Mouse (Mus musculus): ENCODE measurements around the gene Umad1.

Umad1 gene

DNA sequence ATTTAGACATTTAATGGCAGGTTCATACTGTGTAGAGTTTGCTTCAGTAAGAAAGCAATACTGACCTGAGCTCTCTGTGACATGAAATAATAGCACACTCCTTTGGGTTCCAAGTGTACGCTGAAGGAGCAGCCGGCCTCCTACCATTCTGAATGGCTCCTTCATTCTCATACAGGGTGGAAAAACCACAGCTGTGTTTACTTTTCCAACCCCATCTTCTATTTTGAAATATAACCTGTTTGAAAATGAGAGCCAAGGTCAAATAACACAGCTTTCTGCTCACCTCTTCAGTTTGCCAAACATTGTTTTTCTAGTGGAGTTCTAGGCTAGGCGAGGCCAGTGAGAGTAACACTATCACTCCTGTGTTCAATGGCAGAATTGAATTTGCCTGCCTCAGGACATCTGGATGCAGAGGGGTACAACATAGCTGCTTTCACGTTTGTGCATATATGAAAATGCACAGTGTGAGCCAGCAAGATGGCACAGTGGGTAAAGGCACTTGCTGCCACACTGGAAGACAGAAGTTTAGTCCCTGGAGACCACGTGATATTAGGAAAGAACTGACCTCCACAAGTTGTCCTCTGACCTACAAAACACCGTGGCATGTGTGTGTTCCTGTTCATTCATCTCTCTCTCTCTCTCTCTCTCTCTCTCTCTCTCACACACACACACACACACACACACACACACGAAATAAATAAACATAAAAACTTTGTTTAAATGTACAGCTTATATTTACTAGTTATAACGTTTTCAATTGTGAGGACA is 157.9 kb downstream of the Umad1 start:
- no peak for DNase-seq (ENCODE audit: low spot score in 2 of 2)

DNA sequence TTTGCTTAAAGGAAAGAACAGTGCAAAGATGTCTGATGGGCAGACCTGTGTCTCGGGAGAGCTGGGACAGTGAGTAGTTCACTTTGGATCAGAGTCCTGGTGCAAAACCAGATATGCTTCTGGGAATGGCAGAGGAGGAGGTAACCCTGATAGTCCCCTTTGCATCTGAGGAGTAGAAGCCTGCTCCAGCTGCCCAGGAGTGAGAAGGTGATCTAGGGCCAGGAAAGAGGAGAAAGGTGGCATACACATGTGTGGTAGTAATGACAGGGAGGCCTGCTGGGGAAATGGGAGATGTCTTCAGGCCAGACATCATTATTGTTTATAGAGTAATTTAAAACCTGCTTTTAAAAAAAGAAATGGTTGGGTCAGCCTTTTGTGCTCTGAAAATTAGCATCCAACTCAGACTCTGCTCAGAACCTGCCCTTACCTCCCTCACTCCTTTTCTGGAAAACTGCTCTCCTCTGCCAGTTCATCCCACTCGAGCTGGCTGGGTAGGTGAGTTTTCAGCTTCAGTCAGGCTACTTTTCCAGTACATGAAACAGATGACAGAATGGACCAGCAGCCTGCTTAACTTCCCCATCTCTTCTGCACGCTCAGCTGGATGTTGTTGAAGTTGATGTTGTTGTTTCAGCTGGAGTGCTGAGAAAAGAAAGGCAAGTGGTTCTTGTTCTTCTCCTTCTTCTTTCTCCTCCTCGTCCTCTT is 160.5 kb downstream of the Umad1 start:
- no peak for DNase-seq (ENCODE audit: low spot score in 2 of 2)

DNA sequence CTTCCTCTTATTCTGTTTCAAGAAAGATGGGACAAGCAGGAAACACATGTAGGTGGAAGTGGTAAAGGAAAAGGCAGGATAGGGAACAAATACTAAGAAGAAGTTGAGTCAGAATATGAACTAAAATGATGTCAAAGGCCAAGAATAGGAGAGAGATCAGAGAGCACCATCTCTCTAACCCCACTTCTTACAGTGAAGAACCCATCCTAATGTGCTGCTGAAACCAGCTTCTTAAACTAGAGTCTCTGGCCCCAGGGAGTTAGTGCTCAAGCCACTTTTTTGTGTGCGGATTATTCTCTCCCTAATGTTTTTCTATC is 161.1 kb downstream of the Umad1 start:
- no peak for DNase-seq (ENCODE audit: low spot score in 2 of 2)

DNA sequence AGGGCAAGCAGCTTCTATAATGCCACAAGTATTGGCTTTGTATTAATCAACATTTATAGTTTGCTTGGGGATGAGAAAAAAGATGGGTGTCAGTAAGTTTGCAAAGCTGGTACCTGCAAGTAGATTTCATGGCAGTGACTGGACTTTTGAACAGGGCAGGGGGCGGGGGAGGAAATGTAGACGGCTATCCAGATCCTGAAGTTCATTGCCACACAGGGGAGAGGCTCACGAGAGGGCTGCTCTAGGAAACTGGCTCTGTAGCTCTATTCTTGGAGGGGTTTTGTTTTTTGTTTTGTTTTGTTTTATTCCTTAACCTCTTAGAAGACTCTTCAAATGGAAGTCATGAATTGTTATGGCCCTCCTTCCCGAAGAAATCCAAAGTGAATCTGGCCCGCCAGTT is 162.3 kb downstream of the Umad1 start:
- no peak for DNase-seq (ENCODE audit: low spot score in 2 of 2)

DNA sequence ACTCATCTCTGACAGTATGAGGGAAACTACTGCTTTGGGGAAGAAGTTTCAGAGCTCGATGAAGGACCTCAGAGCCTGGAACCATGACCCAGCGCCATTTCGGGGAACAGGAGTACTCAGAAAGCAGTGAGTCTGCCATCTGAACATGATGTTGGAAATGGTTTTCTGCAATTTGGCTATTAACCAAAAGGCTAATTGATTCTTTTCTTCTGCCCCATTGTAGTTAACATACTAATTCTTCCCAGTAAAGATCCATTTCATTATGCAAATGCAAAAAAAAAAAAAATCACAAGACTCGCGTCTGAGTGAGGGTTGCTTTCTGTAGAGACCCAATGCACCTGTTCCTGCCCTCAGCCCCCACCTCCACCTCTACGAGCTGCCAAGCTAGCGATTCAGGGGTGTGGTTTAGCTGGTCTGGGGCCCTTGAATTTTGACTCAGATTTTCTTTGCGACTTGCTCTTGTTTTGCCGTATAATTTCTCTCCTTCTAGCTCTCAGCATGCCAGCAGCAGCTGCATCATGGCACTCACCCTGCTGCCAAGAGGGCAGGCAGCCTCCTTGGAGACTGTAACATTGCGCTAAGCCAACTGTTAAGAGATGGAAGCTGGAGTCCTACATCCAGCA is 163.0 kb downstream of the Umad1 start:
- DNase-seq (ENCODE audit: low spot score in 2 of 2) = peak in 1 of 2 experiments; percentile 39

DNA sequence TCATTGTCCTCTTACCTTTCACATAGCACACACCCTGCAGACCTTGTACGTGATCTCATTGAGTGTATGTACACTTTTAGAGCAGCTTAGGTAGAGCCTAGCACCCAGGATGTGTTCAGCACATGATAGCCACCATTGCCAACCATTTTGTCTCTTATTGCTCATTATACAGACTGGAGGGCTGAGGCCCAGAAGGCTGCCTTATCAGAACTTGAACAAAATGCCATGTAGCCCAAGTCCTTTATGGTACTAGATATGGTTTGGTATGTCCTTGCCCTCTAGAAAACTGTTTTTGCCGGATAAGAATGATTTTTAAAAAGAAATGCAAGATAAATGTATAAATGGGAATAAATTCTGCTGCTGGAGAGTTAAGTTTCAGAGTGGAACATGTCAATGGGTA is 164.1 kb downstream of the Umad1 start:
- DNase-seq (ENCODE audit: low spot score in 2 of 2) = no peak

DNA sequence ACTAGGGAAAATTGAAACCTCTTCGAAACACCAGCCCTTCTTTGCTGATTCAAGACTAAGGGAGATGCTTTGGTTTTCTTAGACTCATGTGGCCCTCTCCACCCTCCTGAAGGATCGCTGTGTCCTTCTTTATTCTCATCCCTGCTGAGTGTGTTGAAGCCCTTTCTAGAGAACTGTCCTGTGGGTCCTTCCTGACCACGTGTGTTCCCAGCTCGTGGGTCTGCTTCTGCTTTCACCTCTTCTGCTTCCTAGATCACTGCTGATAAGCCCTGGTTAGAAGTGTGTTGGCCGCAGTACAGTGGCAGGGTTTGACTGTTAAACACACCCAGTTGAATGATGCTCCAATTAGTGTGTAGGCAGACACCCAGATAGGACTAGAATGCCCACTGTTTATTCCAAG is 168.6 kb downstream of the Umad1 start:
- no peak for DNase-seq (ENCODE audit: low spot score in 2 of 2)

DNA sequence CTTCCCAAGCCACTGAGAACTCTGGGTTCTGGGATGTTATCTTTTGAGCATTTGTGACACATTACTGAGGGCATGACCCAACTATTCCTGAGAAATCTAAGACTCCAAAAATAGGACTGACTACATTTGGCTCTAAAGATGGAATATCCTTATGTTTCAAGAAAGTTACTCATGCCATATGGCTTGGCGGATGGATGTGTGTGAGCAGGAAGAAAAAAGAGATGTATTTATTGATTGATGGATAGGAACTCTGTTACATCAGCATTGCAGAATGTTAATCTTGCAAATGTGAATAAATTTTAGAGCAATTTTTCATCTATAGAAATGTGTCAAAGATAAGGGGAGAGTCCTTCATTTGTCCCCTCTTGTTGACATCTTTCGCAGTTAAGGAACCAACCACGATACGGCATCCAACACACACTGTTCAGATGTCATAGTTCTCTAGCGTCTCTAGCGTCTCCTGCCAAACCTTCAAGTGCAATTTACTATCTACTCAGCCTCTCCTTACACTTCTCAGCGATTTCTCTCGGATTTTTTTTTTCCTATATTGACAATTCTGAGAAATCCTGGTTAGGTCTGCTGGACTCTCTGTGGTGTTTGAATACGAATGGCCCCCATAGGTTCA is 171.6 kb downstream of the Umad1 start:
- no peak for DNase-seq (ENCODE audit: low spot score in 2 of 2)

DNA sequence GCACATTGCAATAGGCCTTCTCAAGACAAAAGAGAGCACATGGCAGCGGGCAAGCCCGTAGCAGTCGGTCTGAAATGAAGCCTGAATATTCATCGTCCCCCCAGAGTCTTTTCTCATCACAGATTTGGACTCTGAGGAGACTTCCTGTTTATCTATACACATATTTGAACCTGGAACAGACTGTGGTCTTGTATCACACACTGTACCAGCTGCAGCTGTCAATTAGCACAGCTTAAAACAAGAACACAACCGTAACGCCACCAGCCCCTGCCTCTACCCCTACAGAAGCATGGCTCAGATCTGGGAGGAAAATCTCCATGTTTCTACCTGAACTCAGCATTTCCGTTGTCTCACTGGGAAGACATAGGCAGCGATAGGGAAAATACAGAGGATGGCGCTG is 174.1 kb downstream of the Umad1 start:
- DNase-seq (ENCODE audit: low spot score in 2 of 2) = no peak

DNA sequence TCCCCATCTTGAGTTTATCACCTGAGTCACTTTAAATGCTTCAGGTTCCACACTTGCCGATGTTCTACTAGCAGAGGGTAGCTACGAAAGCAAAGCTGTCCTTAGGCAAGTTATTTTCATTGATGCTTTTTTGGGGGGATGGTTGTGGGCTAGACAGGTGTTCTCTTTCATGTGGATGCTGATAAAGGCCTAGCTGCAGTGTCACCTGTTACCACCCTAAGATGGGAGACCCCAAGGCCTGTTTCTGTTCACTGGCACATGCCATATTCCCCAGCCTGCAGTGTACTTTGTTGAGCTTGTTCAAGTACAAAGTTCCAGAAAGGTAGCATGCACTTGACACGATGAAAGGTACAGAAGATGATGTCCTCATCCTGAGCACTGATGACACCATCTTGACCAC is 178.8 kb downstream of the Umad1 start:
- DNase-seq (ENCODE audit: low spot score in 2 of 2) = no peak

DNA sequence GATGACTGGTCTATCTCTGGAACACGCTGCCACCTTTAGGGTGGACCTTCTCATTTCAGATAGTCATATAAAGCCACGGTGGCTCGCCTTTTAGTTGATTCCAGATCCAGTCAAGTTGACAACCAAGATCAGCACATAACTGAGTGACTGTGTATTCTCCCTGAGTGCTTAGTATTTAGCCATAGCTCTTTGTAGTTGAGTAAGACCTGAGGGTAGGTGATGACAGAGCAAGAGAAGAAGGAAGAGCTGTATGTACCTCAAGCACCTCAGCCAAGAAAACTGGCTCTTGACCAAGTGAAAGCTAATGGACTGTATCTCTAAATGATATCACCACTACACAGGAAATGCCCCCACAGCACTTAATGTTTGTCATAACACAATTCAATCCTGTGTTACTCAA is 182.7 kb downstream of the Umad1 start:
- no peak for DNase-seq (ENCODE audit: low spot score in 2 of 2)

DNA sequence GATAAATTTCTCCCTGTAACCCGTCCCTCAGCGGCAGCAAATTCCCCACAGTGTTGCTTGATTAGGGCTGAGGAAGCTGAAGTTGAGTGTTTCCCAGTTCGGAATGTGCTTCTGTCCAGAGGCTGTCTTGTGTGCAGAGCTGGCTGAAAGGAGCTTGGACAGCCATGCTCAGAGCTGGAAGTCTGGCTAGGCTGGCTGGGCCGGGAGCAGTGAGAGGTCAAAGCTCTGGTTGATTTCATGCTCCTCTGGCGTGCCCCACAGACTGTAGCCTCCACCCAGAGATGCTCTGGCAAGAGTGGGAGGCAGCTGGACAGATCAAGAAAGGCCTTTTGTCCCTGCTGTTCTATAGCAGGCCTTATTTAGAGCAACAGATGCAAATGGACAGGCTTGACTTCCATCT is 187.7 kb downstream of the Umad1 start:
- DNase-seq (ENCODE audit: low spot score in 2 of 2) = no peak

DNA sequence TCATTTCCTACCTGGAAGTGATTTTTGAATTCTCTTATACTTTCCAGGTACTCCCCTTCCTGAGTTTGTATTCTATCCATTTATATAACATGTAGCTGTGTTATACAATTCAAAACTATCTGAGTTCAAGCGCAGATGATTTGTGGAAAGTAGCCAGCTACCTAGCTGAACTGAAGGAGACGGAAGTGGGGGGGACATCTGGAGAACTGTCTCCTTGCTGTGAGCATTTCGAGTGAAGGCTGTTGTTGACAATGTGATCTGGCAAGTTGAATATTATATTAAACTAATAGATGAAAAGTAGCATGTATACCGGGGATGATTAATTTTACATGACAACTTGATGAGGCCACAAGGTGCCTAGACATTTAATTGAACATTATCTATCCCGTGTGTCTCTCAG is 196.5 kb downstream of the Umad1 start:
- DNase-seq (ENCODE audit: low spot score in 2 of 2) = no peak

DNA sequence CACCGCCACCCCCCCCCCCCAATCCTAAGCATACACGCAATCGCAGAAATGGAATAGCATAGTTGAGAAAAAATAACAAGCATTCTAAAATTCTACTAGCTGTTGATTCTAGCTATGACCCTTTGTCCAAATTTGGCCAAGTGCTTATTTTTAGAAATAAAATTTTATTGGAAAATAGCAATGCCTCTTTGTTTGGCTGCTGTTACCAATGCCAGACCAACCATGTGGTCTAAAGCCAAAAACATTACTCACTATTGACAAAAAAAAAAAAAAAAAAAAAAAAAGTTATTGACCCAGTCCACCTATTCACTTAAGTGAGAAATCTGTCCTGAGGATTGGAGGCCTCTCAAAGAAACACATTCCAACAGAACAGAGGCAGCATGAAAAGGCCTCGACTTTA is 199.5 kb downstream of the Umad1 start:
- DNase-seq (ENCODE audit: low spot score in 2 of 2) = no peak

DNA sequence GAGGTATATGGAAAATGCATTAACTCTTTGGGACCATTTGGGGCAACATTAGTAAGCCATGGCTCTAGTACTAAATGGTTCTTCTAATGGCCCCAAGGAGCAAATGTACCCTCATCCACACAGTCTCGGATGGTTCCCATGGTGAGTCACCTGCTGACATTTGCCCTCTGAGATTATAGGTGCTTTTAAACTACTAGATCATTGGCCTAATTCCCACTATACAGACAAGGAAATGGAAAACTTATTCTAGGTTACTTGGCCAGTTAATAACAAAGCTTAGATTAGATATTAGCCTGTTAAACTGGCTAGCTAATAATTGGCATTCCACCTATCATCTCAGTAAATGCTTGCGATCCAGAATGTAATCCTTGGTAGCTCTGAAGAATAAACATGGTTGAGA is 203.4 kb downstream of the Umad1 start:
- no peak for DNase-seq (ENCODE audit: low spot score in 2 of 2)

DNA sequence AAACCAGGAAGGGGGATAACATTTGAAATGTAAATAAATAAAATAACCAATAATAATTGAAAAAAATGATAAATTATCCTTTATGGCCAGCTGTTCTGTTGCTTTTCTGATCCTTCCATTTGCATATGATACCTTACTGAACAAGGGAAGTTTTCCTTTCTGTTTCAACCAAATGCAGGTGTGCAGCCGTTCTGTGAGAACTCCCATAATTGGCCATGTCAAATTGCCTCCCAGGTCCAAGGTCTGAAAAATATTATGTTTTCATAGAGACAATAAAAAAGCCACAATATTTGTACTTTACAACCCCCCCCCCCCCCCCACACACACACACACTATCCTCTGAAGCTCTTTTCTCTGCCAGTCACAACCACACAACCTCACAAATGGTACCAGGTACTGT is 206.3 kb downstream of the Umad1 start:
- DNase-seq (ENCODE audit: low spot score in 2 of 2) = no peak

DNA sequence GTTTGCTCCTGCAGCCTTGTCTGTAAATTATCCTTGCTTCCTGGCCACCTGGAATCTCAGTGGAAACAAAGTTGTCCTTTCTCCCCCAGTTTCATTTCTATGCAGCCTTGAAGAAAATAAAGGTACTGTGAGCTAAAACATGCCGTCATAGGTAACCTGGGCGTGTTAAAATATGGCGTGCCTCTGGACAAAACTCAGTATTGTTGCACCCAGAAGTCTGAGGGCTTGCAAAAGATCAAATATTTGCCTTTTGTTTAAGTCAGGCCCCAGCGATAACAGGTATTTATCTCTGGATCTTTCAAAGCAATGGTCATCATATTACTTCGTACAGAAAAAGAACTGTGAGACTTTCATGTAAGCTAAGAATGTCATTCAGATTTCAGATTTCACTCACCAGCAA is 206.9 kb downstream of the Umad1 start:
- DNase-seq (ENCODE audit: low spot score in 2 of 2) = no peak

DNA sequence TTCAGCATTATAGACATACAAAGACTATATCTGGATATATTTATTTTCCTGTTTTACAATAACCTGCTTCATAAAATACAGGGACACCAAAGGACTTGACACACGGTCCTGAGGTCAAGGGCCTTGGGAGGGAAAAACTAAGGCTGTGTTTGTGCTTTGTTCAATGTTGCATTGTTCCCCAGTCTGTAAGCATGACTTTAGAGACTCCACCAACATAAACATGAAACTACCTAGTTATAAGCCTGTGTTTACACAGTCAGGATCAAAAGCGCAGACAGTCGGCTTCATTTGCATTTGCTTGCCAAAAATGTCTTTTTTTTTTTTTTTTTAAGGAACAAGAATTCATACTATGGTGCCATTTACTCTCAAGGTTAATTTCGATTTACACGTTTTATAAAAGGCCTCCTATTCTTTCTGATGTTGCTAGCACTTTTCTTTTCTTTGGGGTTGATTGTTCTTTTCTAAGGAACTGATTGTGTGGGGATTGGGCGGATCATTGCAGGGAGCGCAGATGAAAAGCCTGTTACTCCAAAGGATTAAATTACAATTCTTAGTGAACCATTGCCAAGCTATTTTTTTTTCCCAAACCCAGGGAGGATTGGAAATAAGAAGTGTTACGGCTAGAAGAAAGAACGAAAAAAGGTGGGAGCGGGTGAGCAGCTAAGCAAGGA is 208.7 kb downstream of the Umad1 start:
- no peak for DNase-seq (ENCODE audit: low spot score in 2 of 2)

DNA sequence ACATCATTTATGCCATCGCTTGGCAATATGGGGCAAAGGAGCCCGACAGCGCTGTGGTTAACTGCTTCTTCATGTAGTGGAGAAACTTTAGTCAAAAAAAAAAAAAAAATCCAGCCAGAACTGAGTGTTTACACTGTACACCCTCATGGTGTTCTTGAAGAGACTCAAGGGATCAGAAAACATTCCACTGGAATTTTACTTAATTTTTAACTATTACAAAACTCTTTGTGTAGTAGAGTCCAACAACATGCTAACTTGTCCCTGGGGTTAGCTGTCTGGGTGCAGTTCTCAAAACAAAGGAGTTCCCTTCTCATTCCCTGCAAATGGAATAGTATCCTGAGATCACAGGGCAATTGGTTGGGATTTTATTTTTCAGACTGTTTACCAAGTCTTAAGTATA is 210.8 kb downstream of the Umad1 start:
- DNase-seq (ENCODE audit: low spot score in 2 of 2) = no peak

DNA sequence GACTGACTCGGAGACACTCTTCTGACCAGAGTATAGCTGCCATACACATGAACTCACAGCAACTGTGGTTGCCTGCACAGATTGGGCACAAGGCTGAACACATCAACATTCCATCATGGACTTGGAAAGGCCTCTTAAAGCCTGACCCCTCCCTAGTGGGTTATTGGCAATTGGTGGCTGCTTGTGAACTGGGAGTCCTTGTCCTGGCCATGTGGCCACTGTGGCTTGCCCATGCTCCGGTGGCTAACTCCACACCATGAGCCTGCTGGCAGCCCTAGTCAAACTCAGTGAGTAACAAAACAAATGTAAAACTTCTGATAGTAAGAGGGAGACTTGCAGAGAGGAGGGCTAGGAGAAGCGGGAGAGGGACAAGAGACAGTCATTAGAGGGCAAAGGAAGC is 213.0 kb downstream of the Umad1 start:
- no peak for DNase-seq (ENCODE audit: low spot score in 2 of 2)

DNA sequence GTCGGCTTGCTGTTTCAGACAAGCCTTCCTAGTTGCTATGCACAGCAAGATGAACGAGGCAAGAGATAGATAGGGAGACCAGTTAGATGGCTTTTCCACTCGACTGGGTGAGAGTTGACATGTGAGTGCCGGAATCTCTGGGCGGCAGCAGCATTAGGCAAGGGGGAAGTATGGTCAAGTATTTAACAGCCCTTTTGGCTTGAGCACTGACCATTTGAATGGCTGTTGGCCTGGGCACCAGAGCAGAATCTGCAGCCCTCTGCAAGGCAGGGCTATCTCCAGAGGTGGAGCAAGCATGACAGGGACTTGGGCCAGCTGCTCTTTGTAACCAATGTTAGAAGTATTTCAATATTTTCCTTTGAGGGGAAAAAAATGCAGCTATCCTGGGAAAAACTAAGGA is 213.8 kb downstream of the Umad1 start:
- DNase-seq (ENCODE audit: low spot score in 2 of 2) = no peak

DNA sequence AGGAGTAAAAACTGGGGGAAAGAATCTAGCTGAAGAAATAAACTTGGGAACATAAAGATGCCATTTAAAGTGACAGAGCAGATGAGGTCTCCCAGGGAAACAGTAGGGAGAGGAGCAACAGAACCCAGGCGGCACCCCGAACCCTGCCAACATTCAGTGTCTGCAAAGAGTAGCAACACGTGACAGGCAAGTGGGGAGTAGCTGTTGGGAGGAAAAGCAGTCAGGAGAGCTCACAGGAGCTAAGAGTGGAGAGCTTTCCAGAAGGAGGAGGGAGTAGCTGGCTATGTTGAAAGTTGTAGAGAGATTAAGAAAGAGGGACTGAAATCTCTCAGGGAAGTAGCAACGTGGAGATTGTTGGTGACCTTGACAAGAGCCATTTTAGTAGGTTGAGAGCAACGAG is 214.4 kb downstream of the Umad1 start:
- DNase-seq (ENCODE audit: low spot score in 2 of 2) = peak in 1 of 2 experiments; percentile 10

Data from frontal cortex, postnatal 10 days (tissue).